Mouse (Mus musculus): ENCODE measurements around the gene P4ha3.

The P4ha3 gene

GRCm38 (mm10) chr7:100307872-100308653 is 22.7 kb downstream of the P4ha3 start:
- no peak for DNase-seq (ENCODE audit: extremely low spot score)

- no peak for DNase-seq (ENCODE audit: extremely low spot score)
Measured at GRCm38 (mm10) chr7:100309216-100309615, 23.9 kb downstream of the P4ha3 start.

- DNase-seq (ENCODE audit: extremely low spot score): no peak
Measured at GRCm38 (mm10) chr7:100309679-100310078, 24.4 kb downstream of the P4ha3 start.

GRCm38 (mm10) chr7:100310290-100310689 is 25.0 kb downstream of the P4ha3 start:
- DNase-seq (ENCODE audit: extremely low spot score): no peak

GRCm38 (mm10) chr7:100312716-100313115 is 27.4 kb downstream of the P4ha3 start:
- DNase-seq (ENCODE audit: extremely low spot score): no peak

GRCm38 (mm10) chr7:100316924-100317323 is 31.6 kb downstream of the P4ha3 start:
- DNase-seq (ENCODE audit: extremely low spot score): no peak

GRCm38 (mm10) chr7:100317534-100317933 is 32.2 kb downstream of the P4ha3 start:
- DNase-seq (ENCODE audit: extremely low spot score): no peak

GRCm38 (mm10) chr7:100323721-100324120 is 38.4 kb downstream of the P4ha3 start:
- DNase-seq (ENCODE audit: extremely low spot score): no peak

- no peak for DNase-seq (ENCODE audit: extremely low spot score)
Measured at GRCm38 (mm10) chr7:100325482-100325881, 40.2 kb downstream of the P4ha3 start.

- DNase-seq (ENCODE audit: extremely low spot score): no peak
Measured at GRCm38 (mm10) chr7:100327514-100327913, 42.2 kb downstream of the P4ha3 start.

- no peak for DNase-seq (ENCODE audit: extremely low spot score)
Measured at GRCm38 (mm10) chr7:100328636-100329035, 43.3 kb downstream of the P4ha3 start.

- DNase-seq (ENCODE audit: extremely low spot score): no peak
Measured at GRCm38 (mm10) chr7:100331269-100331668, 45.9 kb downstream of the P4ha3 start.

- no peak for DNase-seq (ENCODE audit: extremely low spot score)
Measured at GRCm38 (mm10) chr7:100335921-100336320, 50.6 kb downstream of the P4ha3 start.

- no peak for DNase-seq (ENCODE audit: extremely low spot score)
Measured at GRCm38 (mm10) chr7:100354984-100355383, 69.7 kb downstream of the P4ha3 start.

GRCm38 (mm10) chr7:100356324-100356723 is 71.0 kb downstream of the P4ha3 start:
- DNase-seq (ENCODE audit: extremely low spot score): no peak

GRCm38 (mm10) chr7:100356768-100357167 is 71.4 kb downstream of the P4ha3 start:
- DNase-seq (ENCODE audit: extremely low spot score): no peak

- DNase-seq (ENCODE audit: extremely low spot score): no peak
Measured at GRCm38 (mm10) chr7:100357856-100358255, 72.5 kb downstream of the P4ha3 start.

- no peak for DNase-seq (ENCODE audit: extremely low spot score)
Measured at GRCm38 (mm10) chr7:100363162-100363561, 77.8 kb downstream of the P4ha3 start.

GRCm38 (mm10) chr7:100364888-100365287 is 79.6 kb downstream of the P4ha3 start:
- DNase-seq (ENCODE audit: extremely low spot score): no peak

Data from embryo, embryonic 9.5 days (tissue).